Mouse (Mus musculus) MEL (cell line): Measurements from ENCODE around the gene Erlin1. TPM values are rescaled to one million over a fixed set of nuclear protein-coding genes. Genes with fewer than 3 reads are reported as not detected.
A peak's percentile ranks its signal among the peaks of the same experiment; 100 is the strongest.

ENCODE experiments used
- DNase-seq: peaks from one replicate; pipeline ENCODE4 v3.0.0; 2011; ENCODE audit warnings: low read depth, low spot score
- H3K27ac ChIP-seq: 2 replicates; pipeline ENCODE4 v1.5.1; 2012; ENCODE audit warnings: low read depth, mild to moderate bottlenecking, control low read depth, low read length, moderate library complexity; ENCODE audit not compliant: control insufficient read depth
- H3K27me3 ChIP-seq, 2 experiments: fragments of 150-350 bp in 1 of 2; sonication (generic) in 1 of 2; 2 replicates each; pipeline ENCODE4 v1.6.1; 2012; ENCODE audit warnings: low read length in 2 of 2, mild to moderate bottlenecking in 2 of 2, improper control_type of control experiment in 1 of 2, moderate library complexity in 1 of 2; ENCODE audit not compliant: insufficient read depth in 2 of 2, control insufficient read depth in 1 of 2
- H3K36me3 ChIP-seq, 2 experiments: 2 replicates each; pipeline ENCODE4 v1.6.1; 2012 to 2014; ENCODE audit warnings: low read length in 2 of 2, improper control_type of control experiment in 1 of 2, inconsistent platforms in 1 of 2, mild to moderate bottlenecking in 1 of 2; ENCODE audit not compliant: insufficient read depth in 2 of 2, control insufficient read depth in 1 of 2
- H3K4me1 ChIP-seq, 2 experiments: fragments of 150-350 bp in 1 of 2; sonication (generic) in 1 of 2; 2 replicates each; pipeline ENCODE4 v1.6.1; 2012; ENCODE audit warnings: low read length in 2 of 2, improper control_type of control experiment in 1 of 2, mild to moderate bottlenecking in 1 of 2; ENCODE audit not compliant: insufficient read depth in 2 of 2, control insufficient read depth in 1 of 2
- H3K4me3 ChIP-seq, 2 experiments: fragments of 150-350 bp in 1 of 2; sonication (generic) in 1 of 2; 2 replicates each; pipeline ENCODE4 v1.5.1; 2012; ENCODE audit warnings: low read depth in 2 of 2, low read length in 2 of 2, mild to moderate bottlenecking in 2 of 2, moderate library complexity in 2 of 2, control low read depth in 1 of 2, improper control_type of control experiment in 1 of 2; ENCODE audit not compliant: control insufficient read depth in 1 of 2, insufficient read depth in 1 of 2
- H3K79me2 ChIP-seq: 2 replicates; pipeline ENCODE4 v1.6.1; 2012; ENCODE audit warnings: mild to moderate bottlenecking, low read length, moderate library complexity; ENCODE audit not compliant: control insufficient read depth, poor library complexity, insufficient read depth
- H3K9ac ChIP-seq: 2 replicates; pipeline ENCODE4 v1.6.1; 2012; ENCODE audit warnings: low read depth, mild to moderate bottlenecking, control low read depth, low read length, moderate library complexity; ENCODE audit not compliant: control insufficient read depth, poor library complexity, severe bottlenecking
- H3K9me3 ChIP-seq: fragments of 150-350 bp; sonication (generic); replicated peaks from 2 replicates; pipeline ENCODE4 v1.6.1; 2012; ENCODE audit warnings: mild to moderate bottlenecking, low read length, improper control_type of control experiment, moderate library complexity; ENCODE audit not compliant: insufficient read depth
- CHD1 ChIP-seq: IDR thresholded peaks from 2 replicates; pipeline ENCODE4 v1.6.1; 2012; ENCODE audit warnings: low read depth, mild to moderate bottlenecking, inconsistent platforms, low read length, improper control_type of control experiment
- ELF1 ChIP-seq: IDR thresholded peaks from 2 replicates; pipeline ENCODE4 v1.6.1; 2014; ENCODE audit warnings: low read depth, mild to moderate bottlenecking, inconsistent platforms, low read length, improper control_type of control experiment, moderate library complexity
- EP300 ChIP-seq, 2 experiments: IDR thresholded peaks; 2 replicates each; pipeline ENCODE4 v1.6.1; 2011; ENCODE audit warnings: improper control_type of control experiment in 2 of 2, low read length in 2 of 2, low read depth in 1 of 2, mild to moderate bottlenecking in 1 of 2
- GATA1 ChIP-seq: IDR thresholded peaks from 2 replicates; pipeline ENCODE4 v1.6.1; 2011; ENCODE audit warnings: low read depth, low read length, improper control_type of control experiment
- HCFC1 ChIP-seq: IDR thresholded peaks from 2 replicates; pipeline ENCODE4 v1.6.1; 2012; ENCODE audit warnings: low read depth, mild to moderate bottlenecking, inconsistent platforms, low read length, improper control_type of control experiment, moderate library complexity
- JUND ChIP-seq: IDR thresholded peaks from 2 replicates; pipeline ENCODE4 v1.6.1; 2011; ENCODE audit warnings: low read depth, mild to moderate bottlenecking, improper control_type of control experiment, low read length
- KAT2A ChIP-seq: conservative IDR thresholded peaks from 2 replicates; pipeline ENCODE4 v1.6.1; 2012; ENCODE audit warnings: low read depth, low read length, improper control_type of control experiment, inconsistent platforms
- MAFK ChIP-seq: IDR thresholded peaks from 2 replicates; pipeline ENCODE4 v1.6.1; 2011; ENCODE audit warnings: low read depth, mild to moderate bottlenecking, low read length, improper control_type of control experiment, borderline replicate concordance
- MAZ ChIP-seq: IDR thresholded peaks from 2 replicates; pipeline ENCODE4 v1.6.1; 2012; ENCODE audit warnings: low read depth, mild to moderate bottlenecking, inconsistent platforms, low read length, improper control_type of control experiment
- POLR2A ChIP-seq, 2 experiments: IDR thresholded peaks; 2 replicates each; pipeline ENCODE4 v1.6.1; 2011 to 2012; ENCODE audit warnings: low read length in 2 of 2, mild to moderate bottlenecking in 2 of 2, control low read depth in 1 of 2, improper control_type of control experiment in 1 of 2, low read depth in 1 of 2, moderate library complexity in 1 of 2; ENCODE audit not compliant: control insufficient read depth in 1 of 2, insufficient read depth in 1 of 2, poor library complexity in 1 of 2
- POLR2AphosphoS2 ChIP-seq: IDR thresholded peaks from 2 replicates; pipeline ENCODE4 v1.6.1; 2011; ENCODE audit warnings: low read length, improper control_type of control experiment
- TAL1 ChIP-seq: IDR thresholded peaks from 2 replicates; pipeline ENCODE4 v1.6.1; 2012; ENCODE audit warnings: mild to moderate bottlenecking, inconsistent platforms, low read length, moderate library complexity, mixed read lengths
- TCF12 ChIP-seq: IDR thresholded peaks from 2 replicates; pipeline ENCODE4 v1.6.1; 2014; ENCODE audit warnings: low read depth, mild to moderate bottlenecking, inconsistent platforms, low read length, improper control_type of control experiment, moderate library complexity
- UBTF ChIP-seq: IDR thresholded peaks from 2 replicates; pipeline ENCODE4 v1.6.1; 2012; ENCODE audit warnings: low read depth, mild to moderate bottlenecking, inconsistent platforms, low read length, improper control_type of control experiment, moderate library complexity, borderline replicate concordance; ENCODE audit not compliant: insufficient read depth
- USF1 ChIP-seq: IDR thresholded peaks from 2 replicates; pipeline ENCODE4 v1.6.1; 2014; ENCODE audit warnings: low read depth, mild to moderate bottlenecking, inconsistent platforms, low read length, improper control_type of control experiment, moderate library complexity
- USF2 ChIP-seq, 2 experiments: IDR thresholded peaks; 2 replicates each; pipeline ENCODE4 v1.6.1; 2011 to 2012; ENCODE audit warnings: improper control_type of control experiment in 2 of 2, low read length in 2 of 2, borderline replicate concordance in 1 of 2, inconsistent platforms in 1 of 2, low read depth in 1 of 2, mild to moderate bottlenecking in 1 of 2; ENCODE audit not compliant: insufficient read depth in 1 of 2
- ZKSCAN1 ChIP-seq: IDR thresholded peaks from 2 replicates; pipeline ENCODE4 v1.6.1; 2012; ENCODE audit warnings: low read depth, mild to moderate bottlenecking, inconsistent platforms, low read length, improper control_type of control experiment, moderate library complexity
- polyA plus RNA-seq, 2 experiments: library from polyadenylated mRNA; stranded (reverse) in 1 of 2; unstranded in 1 of 2; fragments of >175 nt in 1 of 2; fragments of >200 nt in 1 of 2; gene quantifications; 2 replicates each; pipeline versions ENCODE4 v1.2.1 to v1.2.4; 2012; ENCODE audit warnings: low replicate concordance in 2 of 2, low read depth in 1 of 2; ENCODE audit not compliant: insufficient read length in 2 of 2, insufficient read depth in 1 of 2, missing spikeins in 1 of 2
- total RNA-seq: library from RNA; depleted of rRNA; stranded (reverse); fragments of 300-350 nt; gene quantifications from 2 replicates; pipeline ENCODE4 v1.2.3, GENCODE M21; 2012

Gene Erlin1
- total and polyA plus RNA-seq, 3 experiments = 25.0 to 108 (median 39.5) TPM

GRCm38 (mm10) chr19:44033396-44033795, 36.2 kb downstream of the Erlin1 start:
- no peak for TF ChIP-seq HCFC1
- 0 out of 4 replicates have a peak, but pooled peaks of 1 of the 2 experiments have one; percentile 28 for TF ChIP-seq USF2 (IDR thresholded peaks at IDR 0.05; ENCODE audit: borderline replicate concordance in 1 of 2, insufficient read depth in 1 of 2, low read depth in 1 of 2, low read length in 2 of 2)
- peak; percentile 74 for TF ChIP-seq USF1
- peak; percentile 72; the same call in 1 of the 2 replicates for TF ChIP-seq POLR2AphosphoS2
- TF ChIP-seq, all 39 proteins: peak for 3
- H3K36me3 ChIP-seq = peaks cover 0 to 22% of the 10 kb centered on the region in 2 experiments; a peak in 2 of 4 replicates
- no peak overlapping the region for H3K27ac ChIP-seq
- no peak overlapping the region for H3K9ac ChIP-seq
- H3K4me3 ChIP-seq = no peak overlapping the region
- DNase-seq = no peak
- no peaks in the 10 kb centered on the region for H3K79me2 ChIP-seq
- no peaks in the 10 kb centered on the region for H3K9me3 ChIP-seq
- H3K4me1 ChIP-seq = no peaks in the 10 kb centered on the region
- H3K27me3 ChIP-seq = no peaks in the 10 kb centered on the region

- no peak for TF ChIP-seq MAZ
- no peak for TF ChIP-seq GATA1
- TF ChIP-seq TAL1 = no peak
- no peak for TF ChIP-seq JUND
- no peak for TF ChIP-seq KAT2A
- no peak for TF ChIP-seq ELF1
- TF ChIP-seq MAFK = no peak
- TF ChIP-seq UBTF = no peak
- TF ChIP-seq POLR2A (IDR thresholded peaks at IDR 0.05; ENCODE audit: control insufficient read depth in 1 of 2, insufficient read depth in 1 of 2, low read depth in 1 of 2, low read length in 2 of 2, poor library complexity in 1 of 2) = no peak
- no peak for TF ChIP-seq TCF12
- TF ChIP-seq ZKSCAN1 = no peak
- TF ChIP-seq CHD1 = no peak
- no peak for TF ChIP-seq EP300 (IDR thresholded peaks at IDR 0.05; ENCODE audit: low read depth in 1 of 2, low read length in 2 of 2)
- TF ChIP-seq, all 39 proteins: peak for 0
- DNase-seq = no peak
- no peak overlapping the region for H3K9ac ChIP-seq
- no peak overlapping the region for H3K4me3 ChIP-seq
- H3K36me3 ChIP-seq = peaks cover 0 to 13% of the 10 kb centered on the region in 2 experiments; a peak in 2 of 4 replicates
- H3K9me3 ChIP-seq = no peaks in the 10 kb centered on the region
- H3K27ac ChIP-seq = no peak overlapping the region
- no peaks in the 10 kb centered on the region for H3K4me1 ChIP-seq
- H3K27me3 ChIP-seq = no peaks in the 10 kb centered on the region
- H3K79me2 ChIP-seq = no peaks in the 10 kb centered on the region
Measured at GRCm38 (mm10) chr19:44032046-44032744, 37.4 kb downstream of the Erlin1 start.
